Mouse (Mus musculus) small intestine, adult 2 months (tissue): Measurements from ENCODE around the gene Vmn2r47. TPM values are rescaled to one million over a fixed set of nuclear protein-coding genes. Genes with fewer than 3 reads are reported as not detected.
"Not testable (repeated sequence)": the region's sequence is repeated elsewhere in the genome, so short reads cannot be mapped to it uniquely, and the experiment has no call there.

Experiments used
- H3K27ac ChIP-seq: fragments of 200-500 bp; 2 replicates; pipeline ENCODE4 v1.5.1; 2012; ENCODE audit warnings: low read depth, low read length, control low read depth, inconsistent platforms; ENCODE audit not compliant: insufficient read depth
- H3K27me3 ChIP-seq: fragments of 200-500 bp; 2 replicates; pipeline ENCODE4 v1.6.1; 2012; ENCODE audit warnings: mild to moderate bottlenecking, moderate library complexity, low read length, inconsistent platforms; ENCODE audit not compliant: control insufficient read depth, insufficient read depth
- H3K36me3 ChIP-seq: fragments of 200-500 bp; 2 replicates; pipeline ENCODE4 v1.6.1; 2012; ENCODE audit warnings: mild to moderate bottlenecking, low read length, control low read depth, inconsistent platforms; ENCODE audit not compliant: control insufficient read depth, insufficient read depth
- H3K4me1 ChIP-seq: fragments of 200-500 bp; 2 replicates; pipeline ENCODE4 v1.6.1; 2012; ENCODE audit warnings: low read length, inconsistent platforms, mixed read lengths; ENCODE audit not compliant: control insufficient read depth, insufficient read depth, insufficient read length
- H3K4me3 ChIP-seq: fragments of 200-500 bp; 2 replicates; pipeline ENCODE4 v1.5.1; 2012; ENCODE audit warnings: low read depth, mild to moderate bottlenecking, control low read depth, inconsistent platforms, low read length, moderate library complexity
- WGBS: fragments of 180-500 bp; shearing (Covaris S2); methylation state at CpG from one replicate; pipeline ENCODE4 v1.1.7; 2018; 5-methylcytosine and 5-hydroxymethylcytosine counted together
- polyA plus RNA-seq: library from polyadenylated mRNA; depleted of rRNA; stranded (reverse); fragments of >200 nt; gene quantifications from 2 replicates; pipeline ENCODE4 v1.2.3, GENCODE M21; 2012; rRNA removed

The Vmn2r47 gene
- not detected in 2 replicates for polyA plus RNA-seq

- not testable (repeated sequence) for H3K4me1 ChIP-seq, H3K27ac ChIP-seq, H3K4me3 ChIP-seq, H3K27me3 ChIP-seq, H3K36me3 ChIP-seq
- no CpG with 5 or more reads among the region's 1 CpGs for WGBS
Measured at GRCm38 (mm10) chr7:9841225-9841624, at the start of gene Vmn2r47. Gene Vmn2r47, minus strand, starts transcription at chr7:9841325.

- not testable (repeated sequence) for H3K4me3 ChIP-seq, H3K36me3 ChIP-seq, H3K27me3 ChIP-seq, H3K27ac ChIP-seq, H3K4me1 ChIP-seq
- WGBS: no CpG with 5 or more reads among the region's 1 CpGs
Measured at GRCm38 (mm10) chr7:9770471-9770870, 70.7 kb downstream of the Vmn2r47 start, which contains the start of gene Vmn2r46. Gene Vmn2r46, minus strand, starts transcription at chr7:9770571.

Other genes starting within 250 kb of the Vmn2r47 start
- not detected in 2 replicates for gene Vmn2r46, start 70.8 kb downstream of the Vmn2r47 start, polyA plus RNA-seq
- gene Vmn2r48, start 112.3 kb upstream of the Vmn2r47 start, polyA plus RNA-seq: not detected in 2 replicates
- gene Vmn2r49, start 150.9 kb upstream of the Vmn2r47 start, polyA plus RNA-seq: not detected in 2 replicates
- gene Vmn2r50, start 212.0 kb upstream of the Vmn2r47 start, polyA plus RNA-seq: not detected in 2 replicates